Mouse (Mus musculus) embryonic fibroblast, embryonic 13.5 days (primary cell): ENCODE results near the gene Gas6.

Source experiments
- CTCF ChIP-seq: IDR thresholded peaks from 2 replicates; pipeline ENCODE4 v1.5.1; 2011; ENCODE audit warnings: mild to moderate bottlenecking, control low read depth, low read length, moderate library complexity, borderline replicate concordance; ENCODE audit not compliant: insufficient read depth
- POLR2A ChIP-seq: IDR thresholded peaks from 2 replicates; pipeline ENCODE4 v1.6.1; 2011; ENCODE audit warnings: low read depth, mild to moderate bottlenecking, control low read depth, low read length, moderate library complexity

- TF ChIP-seq POLR2A, result peak; percentile 84
- TF ChIP-seq CTCF, result no peak
Observed at GRCm38 (mm10) chr8:13493858-13494631, at the start of gene Gas6.
